Mouse (Mus musculus) limb, embryonic 11.5 days (tissue): ENCODE results near the gene Lgals12. TPM values are rescaled to one million over a fixed set of nuclear protein-coding genes. Genes with fewer than 3 reads are reported as not detected.

Experiments used
- ATAC-seq: fragments of 200-750 bp; cut with Nextera tagmentation; 2 replicates; pipeline ENCODE4 v1.8.0; 2017; ENCODE audit warnings: low read depth; ENCODE audit not compliant: insufficient number of reproducible peaks, low FRiP score, low TSS enrichment
- DNase-seq: peaks from one replicate; pipeline ENCODE4 v3.0.0-alpha.2; 2015; ENCODE audit warnings: low spot score
- H3K27ac ChIP-seq: fragments of 300-500 bp; sonication (generic); replicated peaks from 2 replicates; pipeline ENCODE4 v1.5.1; 2014; ENCODE audit warnings: low read depth, mild to moderate bottlenecking, low read length
- H3K27me3 ChIP-seq: fragments of 300-500 bp; sonication (generic); 2 replicates; pipeline ENCODE4 v1.6.1; 2014; ENCODE audit warnings: mild to moderate bottlenecking, low read length, mixed read lengths; ENCODE audit not compliant: control insufficient read depth, insufficient read depth
- H3K36me3 ChIP-seq: fragments of 300-500 bp; sonication (generic); 2 replicates; pipeline ENCODE4 v1.6.1; 2014; ENCODE audit warnings: mild to moderate bottlenecking, low read length, moderate library complexity, mixed read lengths; ENCODE audit not compliant: control insufficient read depth, insufficient read depth
- H3K4me1 ChIP-seq: fragments of 300-500 bp; sonication (generic); 2 replicates; pipeline ENCODE4 v1.6.1; 2014; ENCODE audit warnings: low read length, mixed read lengths; ENCODE audit not compliant: control insufficient read depth, insufficient read depth
- H3K4me2 ChIP-seq: fragments of 300-500 bp; sonication (generic); 2 replicates; pipeline ENCODE4 v1.6.1; 2014; ENCODE audit warnings: low read depth, mild to moderate bottlenecking, moderate library complexity; ENCODE audit not compliant: severe bottlenecking
- H3K4me3 ChIP-seq: fragments of 300-500 bp; sonication (generic); 2 replicates; pipeline ENCODE4 v1.5.1; 2014; ENCODE audit warnings: low read depth, low read length
- H3K9ac ChIP-seq: fragments of 300-500 bp; sonication (generic); 2 replicates; pipeline ENCODE4 v1.6.1; 2014; ENCODE audit warnings: mild to moderate bottlenecking, low read length
- H3K9me3 ChIP-seq: fragments of 300-500 bp; sonication (generic); 2 replicates; pipeline ENCODE4 v1.6.1; 2016; ENCODE audit warnings: low read length; ENCODE audit not compliant: control insufficient read depth
- WGBS: fragments of 180-500 bp; shearing (Covaris S2); extraction: QIAGEN DNeasy Blood & Tissue Kit; methylation state at CpG from one replicate; pipeline ENCODE4 v1.1.7; 2014; 5-methylcytosine and 5-hydroxymethylcytosine counted together
- polyA plus RNA-seq: library from polyadenylated mRNA; unstranded; fragments of >200 nt; fragmentation: Nextera tagmentation; extraction: Ambion mirVana; gene quantifications from 2 replicates; pipeline ENCODE4 v1.2.1, GENCODE M21; 2014

The Lgals12 gene
- polyA plus RNA-seq, 1 experiment from 2014 or later: 0.93 TPM

DNA sequence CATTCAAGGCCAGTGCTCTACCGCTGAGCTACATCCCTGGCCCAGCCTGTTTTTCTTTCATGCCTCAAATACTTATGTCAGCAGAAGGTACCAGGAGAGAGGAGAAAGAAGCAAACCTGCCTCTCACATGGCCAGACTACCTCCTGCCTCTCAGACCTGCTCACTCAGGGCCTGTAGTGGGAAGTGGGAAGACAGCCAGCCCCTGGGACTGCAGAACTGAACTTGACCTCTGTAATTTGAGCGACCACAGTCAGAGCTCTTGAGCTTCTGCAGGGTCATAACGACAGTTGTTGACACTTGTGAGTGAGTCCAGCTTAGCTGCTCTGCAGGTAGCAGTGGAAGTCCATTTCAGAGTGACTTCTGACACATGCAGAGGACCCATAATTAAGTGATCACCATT lies 15.0 kb downstream of the Lgals12 start:
- DNase-seq: no peak
- H3K9ac ChIP-seq: no peak overlapping the region
- 55% methylated on average over 3 of the region's 3 CpGs for WGBS
- no peak for ATAC-seq
- H3K9me3 ChIP-seq: no peaks in the 10 kb centered on the region
- H3K4me2 ChIP-seq: no peak overlapping the region
- H3K27me3 ChIP-seq: no peaks in the 10 kb centered on the region
- H3K27ac ChIP-seq: no peak overlapping the region
- no peaks in the 10 kb centered on the region for H3K36me3 ChIP-seq
- H3K4me3 ChIP-seq: no peak overlapping the region
- no peaks in the 10 kb centered on the region for H3K4me1 ChIP-seq

DNA sequence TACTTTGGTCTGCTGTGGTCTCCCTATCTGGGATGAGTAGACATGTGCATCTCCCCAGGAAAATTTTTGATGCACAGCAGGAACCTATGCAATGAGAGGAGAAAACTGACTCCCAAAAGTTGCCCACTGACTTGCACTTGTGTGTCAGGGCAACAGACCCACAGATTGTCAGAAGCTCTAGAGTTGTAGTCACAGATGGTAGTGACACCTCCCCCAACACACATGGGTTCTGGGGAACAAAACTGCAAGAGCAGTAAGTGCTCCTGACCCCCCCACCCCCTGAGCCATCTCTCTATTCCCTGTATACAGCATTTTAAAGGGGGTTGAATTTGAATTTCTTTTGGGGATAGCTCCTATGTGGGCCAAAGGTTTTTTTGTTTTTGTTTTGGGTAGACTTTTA lies 16.2 kb downstream of the Lgals12 start:
- Histone ChIP-seq H3K27ac (no peak overlapping the region), H3K4me1 (no peaks in the 10 kb centered on the region), H3K27me3 (no peaks in the 10 kb centered on the region), H3K9ac (no peak overlapping the region), H3K36me3 (no peaks in the 10 kb centered on the region), H3K4me3 (no peak overlapping the region), H3K4me2 (no peak overlapping the region), H3K9me3 (no peaks in the 10 kb centered on the region)
- DNase-seq (no peak), ATAC-seq (no peak)

DNA sequence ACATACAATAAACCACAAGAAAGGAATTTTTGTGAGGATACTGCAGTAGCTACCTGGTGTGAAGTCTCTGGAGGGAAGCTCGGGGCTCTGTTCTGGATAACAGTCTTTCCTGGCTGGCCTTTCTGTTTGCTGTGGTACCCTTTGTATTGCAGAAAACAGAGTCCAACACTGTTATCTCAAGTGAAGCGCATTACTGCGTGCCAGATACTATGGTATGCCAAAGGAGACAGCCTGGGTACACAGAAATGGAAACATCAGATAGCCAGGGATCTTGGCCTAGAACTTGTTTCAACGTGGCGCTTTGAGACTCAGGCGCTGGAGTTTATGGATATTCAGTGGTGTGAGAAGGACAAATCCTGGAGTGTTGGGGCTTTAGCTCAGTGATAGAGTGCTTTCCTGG lies 21.2 kb downstream of the Lgals12 start:
- DNase-seq (no peak), ATAC-seq (no peak)
- Histone ChIP-seq H3K4me2 (no peak overlapping the region), H3K27ac (no peak overlapping the region), H3K9ac (no peak overlapping the region), H3K36me3 (no peaks in the 10 kb centered on the region), H3K27me3 (no peaks in the 10 kb centered on the region), H3K4me3 (no peak overlapping the region), H3K4me1 (no peaks in the 10 kb centered on the region), H3K9me3 (no peaks in the 10 kb centered on the region)
- WGBS: 94% methylated on average over 6 of the region's 6 CpGs

DNA sequence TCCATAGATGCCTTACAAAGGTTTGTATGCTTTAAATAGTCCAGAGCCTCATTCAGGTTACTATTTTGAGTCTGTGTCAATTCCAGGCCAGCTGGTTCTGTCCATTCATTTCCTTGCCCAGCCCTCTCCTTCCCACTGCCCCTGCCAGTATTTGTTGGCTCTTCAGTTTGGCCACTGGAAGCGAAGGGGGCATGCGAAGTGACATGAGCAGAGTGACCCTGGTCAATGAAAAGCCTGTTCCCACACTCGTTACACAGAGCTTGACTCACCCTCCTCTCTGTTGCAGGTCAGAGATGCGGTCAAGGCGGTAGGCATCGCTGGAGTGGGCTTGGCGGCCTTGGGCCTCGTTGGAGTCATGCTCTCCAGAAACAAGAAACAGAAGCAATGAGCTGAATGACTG lies 21.7 kb downstream of the Lgals12 start:
- no peaks in the 10 kb centered on the region for H3K27me3 ChIP-seq
- H3K4me2 ChIP-seq: no peak overlapping the region
- no peak overlapping the region for H3K27ac ChIP-seq
- H3K36me3 ChIP-seq: no peaks in the 10 kb centered on the region
- no peak for DNase-seq
- no peak overlapping the region for H3K9ac ChIP-seq
- no peak overlapping the region for H3K4me3 ChIP-seq
- no peaks in the 10 kb centered on the region for H3K4me1 ChIP-seq
- no peaks in the 10 kb centered on the region for H3K9me3 ChIP-seq
- ATAC-seq: no peak
- WGBS: 91% methylated on average over 8 of the region's 8 CpGs

DNA sequence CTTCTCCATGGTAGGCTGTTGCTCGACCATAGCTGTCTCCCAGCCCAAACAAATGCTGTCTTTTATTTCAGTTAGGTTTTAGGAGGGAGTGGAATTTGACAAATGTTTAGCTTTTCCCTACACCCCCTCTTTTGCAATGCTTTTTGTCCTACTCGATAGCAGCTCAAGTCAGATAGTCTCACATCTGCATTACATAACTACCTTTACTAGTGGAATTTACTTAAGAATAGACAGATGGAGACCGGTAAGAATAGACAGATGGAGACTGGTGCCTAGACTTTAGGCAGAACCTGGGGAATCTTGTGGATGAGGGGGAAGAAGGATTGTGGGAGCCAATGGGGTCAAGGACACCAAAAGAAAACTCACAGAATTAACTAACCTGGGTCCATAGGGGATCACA lies 23.4 kb downstream of the Lgals12 start:
- Histone ChIP-seq H3K36me3 (no peaks in the 10 kb centered on the region), H3K27me3 (no peaks in the 10 kb centered on the region), H3K4me1 (no peaks in the 10 kb centered on the region), H3K27ac (no peak overlapping the region), H3K9ac (no peak overlapping the region), H3K9me3 (no peaks in the 10 kb centered on the region), H3K4me2 (no peak overlapping the region), H3K4me3 (no peak overlapping the region)
- ATAC-seq (no peak), DNase-seq (no peak)
- WGBS: 80% methylated on average over 3 of the region's 3 CpGs

DNA sequence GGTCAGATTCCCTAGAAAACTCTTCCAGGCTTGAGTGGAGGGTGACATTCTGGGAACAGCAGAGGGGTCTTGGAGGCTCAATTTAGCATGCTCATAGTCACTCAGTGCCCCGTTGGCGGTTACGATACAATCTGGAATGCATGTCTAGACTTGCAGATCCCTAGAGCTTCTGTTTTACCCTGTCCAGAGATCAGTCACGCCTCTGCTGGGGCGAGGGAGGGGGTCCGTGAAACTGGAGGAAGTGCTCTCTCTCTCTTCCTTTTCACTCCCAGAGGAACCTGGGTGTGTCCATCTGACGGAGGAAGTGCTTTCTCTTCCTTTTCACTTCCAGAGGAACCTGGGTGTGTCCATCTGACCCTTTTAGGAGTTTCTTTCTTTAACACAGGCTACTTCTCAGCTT lies 23.9 kb downstream of the Lgals12 start:
- H3K9me3 ChIP-seq: no peaks in the 10 kb centered on the region
- no peaks in the 10 kb centered on the region for H3K27me3 ChIP-seq
- H3K4me3 ChIP-seq: no peak overlapping the region
- WGBS: 68% methylated on average over 7 of the region's 7 CpGs
- H3K27ac ChIP-seq: no peak overlapping the region
- ATAC-seq: no peak
- DNase-seq: peak; percentile 24
- no peak overlapping the region for H3K4me2 ChIP-seq
- no peaks in the 10 kb centered on the region for H3K4me1 ChIP-seq
- H3K9ac ChIP-seq: no peak overlapping the region
- H3K36me3 ChIP-seq: no peaks in the 10 kb centered on the region

DNA sequence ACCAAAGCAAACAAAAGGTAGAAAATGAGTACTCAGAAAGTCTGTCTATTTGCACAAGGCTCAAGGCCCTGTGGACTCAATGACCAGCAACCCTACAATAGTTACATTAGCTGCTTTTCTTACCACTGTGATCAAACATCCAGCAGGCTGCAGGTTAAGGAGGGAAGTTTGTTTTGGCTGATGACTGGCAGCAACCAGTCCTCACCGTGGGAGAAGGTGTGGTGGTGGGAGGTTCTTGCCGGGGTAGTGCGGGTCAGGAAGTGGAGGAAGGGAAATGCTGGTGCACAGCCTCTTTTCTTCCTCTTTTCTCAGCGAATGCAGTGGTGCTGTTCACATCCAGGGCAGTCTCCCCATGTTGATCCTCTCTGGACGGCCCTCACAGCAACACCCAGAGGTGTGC lies 26.0 kb downstream of the Lgals12 start:
- Histone ChIP-seq H3K27me3 (no peaks in the 10 kb centered on the region), H3K4me1 (no peaks in the 10 kb centered on the region), H3K4me2 (no peak overlapping the region), H3K27ac (no peak overlapping the region), H3K4me3 (no peak overlapping the region), H3K36me3 (no peaks in the 10 kb centered on the region), H3K9me3 (no peaks in the 10 kb centered on the region), H3K9ac (no peak overlapping the region)
- no peak for DNase-seq
- ATAC-seq: no peak
- 64% methylated on average over 5 of the region's 5 CpGs for WGBS

DNA sequence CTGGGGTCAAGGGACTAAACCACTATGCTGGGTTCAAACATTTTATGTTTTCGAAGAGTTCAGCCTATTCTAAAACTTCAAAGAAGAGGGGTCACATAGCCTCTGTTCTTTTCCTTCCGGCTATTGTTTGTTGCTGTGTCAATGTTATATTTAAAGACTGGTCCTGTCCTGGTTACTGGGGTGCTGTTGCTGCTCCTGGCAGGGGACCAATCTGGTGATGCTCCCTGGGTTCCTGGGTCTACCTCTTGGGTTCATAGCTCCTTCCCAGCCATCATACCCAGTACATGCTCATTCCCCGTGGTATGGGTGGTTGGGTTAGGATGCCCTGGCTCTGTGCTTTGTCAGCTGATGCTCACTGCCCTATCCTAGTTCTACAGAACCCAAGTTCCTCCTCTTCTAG lies 29.3 kb downstream of the Lgals12 start:
- Histone ChIP-seq H3K27me3 (no peaks in the 10 kb centered on the region), H3K9ac (no peak overlapping the region), H3K4me1 (no peaks in the 10 kb centered on the region), H3K27ac (no peak overlapping the region), H3K4me3 (no peak overlapping the region), H3K4me2 (no peak overlapping the region), H3K9me3 (no peaks in the 10 kb centered on the region), H3K36me3 (no peaks in the 10 kb centered on the region)
- ATAC-seq: no peak
- 89% methylated on average over 3 of the region's 3 CpGs for WGBS
- no peak for DNase-seq

DNA sequence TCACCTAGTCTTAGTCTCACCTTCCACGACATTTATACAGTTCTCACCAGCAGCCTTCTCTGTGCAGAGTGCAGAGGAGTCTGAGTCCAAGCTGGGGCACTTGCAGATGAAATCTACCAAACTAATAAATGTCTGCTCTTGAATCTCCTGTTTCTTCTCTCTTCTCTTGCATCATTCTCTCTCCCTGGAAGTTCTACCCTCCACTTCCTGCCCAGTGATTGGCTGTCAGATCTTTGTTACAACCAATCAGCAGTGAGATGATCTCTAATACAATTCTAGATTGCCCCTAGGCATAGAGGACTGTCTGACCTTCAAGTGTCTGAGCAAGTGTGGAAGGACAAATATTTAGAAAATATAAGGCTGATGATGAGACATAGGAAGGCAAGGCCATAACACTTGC lies 30.8 kb downstream of the Lgals12 start:
- Histone ChIP-seq H3K9me3 (no peaks in the 10 kb centered on the region), H3K36me3 (no peaks in the 10 kb centered on the region), H3K27me3 (no peaks in the 10 kb centered on the region), H3K4me2 (no peak overlapping the region), H3K27ac (no peak overlapping the region), H3K9ac (no peak overlapping the region), H3K4me1 (no peaks in the 10 kb centered on the region), H3K4me3 (no peak overlapping the region)
- ATAC-seq (no peak), DNase-seq (no peak)
- WGBS: 91% methylated on average over 1 of the region's 1 CpGs
